Comparison of ENCODE assay signal across 15 mouse cellular contexts in the genomic region with DNA sequence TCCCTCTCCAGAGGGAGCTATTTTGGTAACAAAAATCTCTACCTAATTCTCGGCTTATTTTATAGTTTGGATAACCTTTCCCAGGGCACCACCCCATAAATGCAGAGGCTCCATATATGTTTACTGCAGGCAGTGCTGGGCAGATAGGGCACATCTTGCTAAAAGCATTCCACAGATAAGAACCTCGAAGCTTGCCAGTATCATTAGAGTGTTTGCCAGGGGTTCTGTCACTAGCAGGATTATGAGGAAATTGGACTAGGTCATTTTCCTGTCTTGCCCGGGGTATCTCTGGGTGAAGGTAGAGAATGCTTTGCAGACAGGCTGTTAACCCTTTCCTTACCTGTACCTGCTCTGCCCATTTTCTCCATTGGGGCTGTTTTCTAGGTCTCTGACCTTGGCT.
DNase-seq lines count a peak whose midpoint lies in the region; ATAC-seq and TF ChIP-seq lines count a peak whose summit lies in the region.
"Had no signal": no experiment of that assay in that cellular context is flagged by ENCODE, and none has a peak within 500 bp of the region (broad histone marks: within the 10 kb centered on the region; RNA-seq: fewer than 3 reads in every experiment).

No protein-coding gene starts in this region.

- no peak for ATAC-seq in heart, embryonic 12.5 days (ENCODE audit: insufficient number of reproducible peaks, low FRiP score)
- ATAC-seq in intestine, postnatal 0 days = no peak
- ATAC-seq: forebrain, postnatal 0 days had no signal

- under 1% methylated on average over 3 of the region's 3 CpGs for whole genome bisulfite sequencing in heart, embryonic 12.5 days
- WGBS in intestine, postnatal 0 days = 3% methylated on average over 3 of the region's 3 CpGs

- no peak overlapping the region for H3K4me3 ChIP-seq in heart, embryonic 12.5 days
- no peak overlapping the region for H3K4me3 ChIP-seq in intestine, postnatal 0 days (ENCODE audit: low read depth, low read length)
- H3K4me3 ChIP-seq: hindbrain, embryonic 10.5 days had no signal

- no peaks in the 10 kb centered on the region for H3K27me3 ChIP-seq in heart, embryonic 12.5 days (replicated peaks)
- no peaks in the 10 kb centered on the region for H3K27me3 ChIP-seq in intestine, postnatal 0 days (replicated peaks; ENCODE audit: control insufficient read depth, insufficient read depth, low read length)

- peaks cover 46% of the 10 kb centered on the region for H3K4me1 ChIP-seq in heart, embryonic 12.5 days (replicated peaks)
- no peaks in the 10 kb centered on the region for H3K4me1 ChIP-seq in intestine, postnatal 0 days (replicated peaks; ENCODE audit: control insufficient read depth, insufficient read depth, low read length)

- no peak overlapping the region for H3K4me2 ChIP-seq in heart, embryonic 12.5 days
- no peak overlapping the region for H3K4me2 ChIP-seq in intestine, postnatal 0 days (replicated peaks; ENCODE audit: low read depth)

- TF ChIP-seq POLR2A in brain, embryonic 14.5 days (IDR thresholded peaks at IDR 0.05; ENCODE audit: borderline replicate concordance, extremely low read depth, insufficient read depth, insufficient read length, poor library complexity, severe bottlenecking) = no peak

- H3K9ac ChIP-seq in heart, embryonic 12.5 days = no peak overlapping the region
- no peak overlapping the region for H3K9ac ChIP-seq in intestine, postnatal 0 days (ENCODE audit: low read depth, low read length)
- H3K9ac ChIP-seq: forebrain, postnatal 0 days had no signal

- H3K36me3 ChIP-seq in heart, embryonic 12.5 days = no peaks in the 10 kb centered on the region
- H3K36me3 ChIP-seq in intestine, postnatal 0 days (ENCODE audit: control insufficient read depth, insufficient read depth) = no peaks in the 10 kb centered on the region
- H3K36me3 ChIP-seq: hindbrain, embryonic 10.5 days had no signal

- DNase-seq in adrenal gland, adult (ENCODE audit: inconsistent age in 2 of 2, low spot score in 1 of 2) = peak; percentile 16 to 80
- no peak for DNase-seq in adrenal gland, postnatal 4 days (ENCODE audit: low spot score in 2 of 2)
- no peak for DNase-seq in heart, adult 11 months
- DNase-seq in brain, embryonic 14.5 days (ENCODE audit: low read depth) = peak; percentile 34
- peak; percentile 64 for DNase-seq in lung, postnatal 10 days
- no peak for DNase-seq in left cerebral cortex, adult 11 months (ENCODE audit: low spot score)
- DNase-seq: cerebellum, postnatal 36 days; forebrain, postnatal 0 days; gastrocnemius, postnatal 10 days; liver; midbrain, embryonic 14.5 days; right cerebral cortex, adult 18-20 months had no signal

- TF ChIP-seq CTCF in brain, embryonic 14.5 days (IDR thresholded peaks at IDR 0.05; ENCODE audit: borderline replicate concordance, extremely low read depth, insufficient read depth, insufficient read length) = no peak
- TF ChIP-seq CTCF in intestine, postnatal 0 days (IDR thresholded peaks at IDR 0.05; ENCODE audit: low read depth) = no peak

- H3K27ac ChIP-seq in heart, embryonic 12.5 days (ENCODE audit: poor library complexity, severe bottlenecking) = peak overlapping the region; percentile 63
- H3K27ac ChIP-seq in intestine, postnatal 0 days (ENCODE audit: low read depth, low read length) = no peak overlapping the region
- H3K27ac ChIP-seq: hindbrain, embryonic 10.5 days had no signal

- H3K9me3 ChIP-seq in heart, embryonic 12.5 days (replicated peaks) = no peaks in the 10 kb centered on the region
- no peaks in the 10 kb centered on the region for H3K9me3 ChIP-seq in intestine, postnatal 0 days (ENCODE audit: control insufficient read depth)
- H3K9me3 ChIP-seq: hindbrain, embryonic 10.5 days had no signal

Comparison
In these comparisons a context has a peak if more than half of its experiments do, and no peak if none do; other contexts are left out.
1. DNase-seq: peak in adrenal gland, adult (2 of 2), brain, embryonic 14.5 days (single experiment) and lung, postnatal 10 days (single experiment); none in adrenal gland, postnatal 4 days (0 of 2), heart, adult 11 months (single experiment) and left cerebral cortex, adult 11 months (single experiment).